Mouse (Mus musculus) gastrocnemius, postnatal 10 days (tissue): ENCODE measurements around the gene Abhd12. TPM values are rescaled to one million over a fixed set of nuclear protein-coding genes. Genes with fewer than 3 reads are reported as not detected.

Source experiments
- DNase-seq: peaks from one replicate; pipeline ENCODE4 v3.0.0; 2021; ENCODE audit warnings: mixed read lengths
- total RNA-seq, 2 experiments: library from RNA; stranded (reverse); gene quantifications; 2 replicates each; pipeline ENCODE4 v1.2.3; 2021

Abhd12 gene
- total RNA-seq, 2 experiments from 2014 or later = 28.0 to 32.3 TPM

DNA sequence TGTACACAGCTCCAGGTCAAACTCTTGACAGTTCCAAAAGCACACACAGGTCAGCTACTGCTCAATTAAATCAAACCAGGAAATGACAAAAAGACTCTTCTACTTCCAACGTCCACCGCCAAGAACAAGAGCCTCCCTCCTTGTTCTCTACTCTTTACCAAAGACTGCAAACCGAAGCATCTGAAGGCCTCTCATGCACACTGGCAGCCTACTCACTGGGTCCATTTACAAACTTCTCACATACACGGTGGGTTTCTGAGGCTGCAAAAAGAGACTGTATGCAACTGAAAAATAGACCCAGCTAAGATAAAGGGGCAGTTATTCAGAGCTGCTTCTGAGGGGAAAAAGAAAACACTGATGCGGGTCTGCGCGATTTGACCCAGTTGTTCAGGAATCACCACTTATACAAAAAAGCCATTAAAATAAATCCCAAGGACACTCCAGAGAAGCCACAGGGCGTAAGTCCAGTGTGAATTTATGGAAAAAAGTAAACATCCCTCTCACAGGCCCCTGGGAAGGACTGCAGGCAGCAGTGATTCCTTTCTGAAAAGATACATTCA lies 57.0 kb downstream of the Abhd12 start:
- no peak for DNase-seq

GRCm38 (mm10) chr2:150844798-150845197 lies 59.7 kb downstream of the Abhd12 start:
- no peak for DNase-seq

GRCm38 (mm10) chr2:150842049-150842461 lies 62.5 kb downstream of the Abhd12 start:
- DNase-seq = no peak

DNA sequence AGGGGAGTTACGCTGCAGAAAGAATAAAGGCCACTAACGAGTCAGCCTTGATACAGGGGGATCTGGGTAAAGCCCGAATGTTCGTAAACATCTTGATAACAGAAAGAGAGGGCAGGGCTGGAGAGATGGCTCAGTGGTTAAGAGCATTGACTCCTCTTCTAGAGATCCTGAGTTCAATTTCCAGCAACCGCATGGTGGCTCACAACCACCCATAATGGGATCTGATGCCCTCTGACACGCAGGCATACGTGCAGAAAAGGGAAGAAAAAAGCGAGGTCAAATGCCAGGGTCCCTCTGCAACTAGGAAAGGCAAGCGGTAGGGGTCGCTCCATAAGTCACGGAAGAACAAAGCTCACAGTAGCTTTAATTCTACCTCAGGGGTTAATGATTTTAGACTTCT lies 63.4 kb downstream of the Abhd12 start:
- no peak for DNase-seq

GRCm38 (mm10) chr2:150839686-150840471 lies 64.7 kb downstream of the Abhd12 start:
- DNase-seq = no peak

DNA sequence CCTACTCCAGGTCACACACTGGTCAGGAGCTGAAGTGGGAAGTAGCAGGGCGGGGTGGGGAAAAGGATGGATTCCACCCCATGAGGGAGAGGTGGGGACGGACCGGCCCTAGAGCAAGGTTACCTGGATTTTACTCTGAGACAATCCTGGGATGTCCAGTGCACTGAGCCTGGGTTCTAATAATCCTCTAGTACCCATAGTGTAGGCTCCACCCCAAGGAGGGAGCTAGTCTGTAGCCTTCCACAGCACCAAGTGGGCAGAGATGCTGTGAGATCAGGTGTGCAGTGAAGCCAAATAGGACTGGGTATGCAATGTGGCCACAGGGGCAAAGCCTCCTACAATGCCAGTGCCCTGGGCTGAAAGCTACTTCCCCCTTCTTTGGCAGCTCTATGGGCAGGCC lies 66.8 kb downstream of the Abhd12 start:
- no peak for DNase-seq

DNA sequence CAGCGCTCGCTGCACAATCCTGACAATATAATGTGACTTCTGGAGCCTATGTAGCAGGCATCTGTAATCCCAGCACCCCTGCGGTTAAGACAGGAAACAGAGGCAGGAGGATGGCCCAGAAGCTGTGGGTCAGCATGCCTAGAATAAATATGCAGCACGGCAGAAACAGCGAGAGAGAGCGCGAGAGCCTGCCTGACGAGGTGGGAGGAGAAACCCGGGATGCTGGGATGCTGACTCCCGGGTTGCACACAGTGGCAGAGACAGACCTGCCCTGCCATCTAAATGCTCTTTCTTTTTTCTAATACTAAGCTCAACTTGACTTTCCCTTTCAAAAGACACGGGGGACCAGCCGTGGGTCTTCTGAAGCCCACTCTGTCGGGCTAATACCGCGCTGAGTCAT lies 67.6 kb downstream of the Abhd12 start:
- no peak for DNase-seq

- DNase-seq = no peak
Observed at GRCm38 (mm10) chr2:150835975-150836374, 68.6 kb downstream of the Abhd12 start.

DNA sequence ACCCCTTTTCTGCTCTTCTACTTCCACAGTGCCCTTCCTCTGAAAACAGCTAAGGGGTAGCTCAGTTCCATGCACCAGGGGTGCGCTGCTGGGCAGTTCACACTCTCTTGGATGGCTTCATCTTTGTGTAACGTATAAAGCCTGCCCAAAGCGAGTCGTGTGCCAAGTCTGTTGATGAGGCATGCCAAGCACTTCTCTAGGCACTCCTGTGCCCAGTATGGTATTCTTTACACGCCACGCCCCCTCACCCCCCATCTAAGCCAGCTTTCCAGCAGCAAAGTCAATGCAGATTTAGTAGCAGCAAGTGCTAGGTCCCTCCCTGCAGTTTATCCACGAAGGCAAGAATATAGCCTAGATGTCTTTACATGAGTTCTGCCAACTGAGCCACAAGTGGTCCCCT lies 69.9 kb downstream of the Abhd12 start:
- no peak for DNase-seq

GRCm38 (mm10) chr2:150832029-150832428 lies 72.5 kb downstream of the Abhd12 start:
- no peak for DNase-seq

DNA sequence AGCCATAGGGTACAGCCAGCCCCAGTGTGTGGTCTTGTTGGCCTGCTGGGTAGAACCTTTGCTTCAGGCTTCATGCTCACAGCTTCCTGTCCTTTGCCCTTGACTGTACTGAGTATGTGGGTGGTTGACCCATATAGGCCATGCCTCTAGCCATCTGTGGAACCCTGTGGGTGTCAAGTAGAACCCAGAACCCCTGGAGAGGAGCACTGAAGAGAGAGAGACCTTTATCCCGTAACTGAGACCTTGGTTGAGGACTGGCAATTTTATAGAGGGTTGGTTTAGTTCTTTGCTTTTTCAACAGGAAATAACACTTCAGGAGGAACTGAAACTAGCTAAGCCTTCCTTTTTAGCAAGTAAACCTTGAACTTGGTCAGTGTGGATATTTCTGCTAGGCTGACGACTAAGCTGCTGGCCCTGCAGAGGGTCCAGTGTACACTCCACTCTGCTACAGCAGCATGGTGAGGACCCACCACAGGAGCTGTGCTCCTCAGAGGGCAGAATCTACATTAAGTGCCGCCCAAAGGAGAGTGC lies 73.6 kb downstream of the Abhd12 start:
- DNase-seq = no peak

- no peak for DNase-seq
Observed at GRCm38 (mm10) chr2:150830011-150830410, 74.5 kb downstream of the Abhd12 start.

GRCm38 (mm10) chr2:150828654-150829053 lies 75.9 kb downstream of the Abhd12 start:
- DNase-seq = no peak

DNA sequence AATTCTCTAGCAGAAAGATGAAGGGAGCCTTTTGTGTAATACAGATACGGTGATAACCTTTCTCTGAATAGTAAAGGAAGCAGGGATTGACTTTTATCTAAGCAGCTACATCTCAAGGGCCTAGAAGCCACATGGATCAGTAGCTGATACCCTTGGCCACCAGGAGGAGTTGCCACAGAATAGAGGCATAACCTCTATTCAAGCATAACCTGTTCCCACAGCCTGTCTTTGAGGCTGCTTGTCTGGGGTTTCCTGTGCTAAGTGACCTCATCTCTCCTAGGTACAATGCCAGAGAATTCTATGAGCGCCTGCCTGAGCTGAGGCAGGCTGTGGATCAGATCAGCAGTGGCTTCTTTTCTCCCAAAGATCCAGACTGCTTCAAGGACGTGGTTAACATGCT lies 76.4 kb downstream of the Abhd12 start:
- DNase-seq = no peak

DNA sequence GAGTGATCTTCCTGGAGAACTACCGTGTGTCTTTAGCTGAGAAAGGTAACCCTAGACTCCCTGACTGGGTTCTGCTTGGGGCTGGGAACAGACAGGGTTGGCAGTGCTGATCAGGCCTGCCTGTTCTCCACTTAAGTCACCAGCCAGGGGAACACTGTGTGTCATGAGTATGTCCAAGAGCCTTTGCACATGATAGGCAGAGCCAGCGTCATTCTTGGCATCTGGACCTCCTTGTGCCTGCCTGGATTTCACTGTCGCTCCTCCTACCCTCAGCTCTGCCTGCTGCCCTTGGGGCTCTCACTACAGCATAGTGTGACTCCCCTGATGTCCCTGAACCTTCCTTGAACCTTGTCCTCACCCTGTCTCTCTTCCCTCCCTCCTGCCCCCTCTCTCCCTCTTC lies 78.1 kb downstream of the Abhd12 start:
- no peak for DNase-seq

DNA sequence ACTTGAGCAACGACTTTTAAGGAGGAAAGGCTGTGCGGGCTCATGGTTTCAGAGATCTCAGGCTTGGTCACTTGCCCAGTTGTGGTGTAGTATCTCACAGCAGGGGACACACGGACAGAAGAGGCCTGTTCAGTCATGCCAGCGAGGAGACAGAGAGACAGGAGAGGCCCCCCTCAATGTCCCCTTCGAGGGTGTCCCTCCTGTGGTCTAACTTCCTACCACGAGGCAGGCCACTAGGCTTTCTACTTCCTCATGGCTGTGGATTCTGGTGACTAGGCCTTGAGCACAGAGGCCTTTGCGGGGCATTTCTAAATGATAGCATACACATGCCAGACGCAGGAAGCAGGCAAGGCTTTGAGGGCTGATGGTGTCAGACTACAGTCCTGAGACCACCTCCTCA lies 81.6 kb downstream of the Abhd12 start:
- no peak for DNase-seq

DNA sequence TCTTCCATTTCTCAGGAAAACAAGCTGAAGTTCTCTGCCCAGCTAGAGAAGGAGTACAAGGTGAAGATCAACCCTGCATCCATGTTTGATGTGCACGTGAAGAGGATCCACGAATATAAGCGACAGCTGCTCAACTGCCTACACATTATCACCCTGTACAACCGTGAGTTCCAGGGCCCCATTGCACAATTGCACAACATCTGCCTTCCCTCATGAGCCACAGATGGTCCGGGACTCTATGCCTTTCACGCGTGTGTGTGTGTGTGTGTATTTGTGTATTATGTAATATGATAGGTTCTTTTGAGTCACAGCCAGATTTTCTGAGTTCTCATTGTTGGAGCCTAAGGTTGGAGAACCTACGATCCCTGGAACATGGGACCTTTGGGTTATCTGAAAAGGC lies 83.8 kb downstream of the Abhd12 start:
- no peak for DNase-seq

- DNase-seq = no peak
Observed at GRCm38 (mm10) chr2:150818742-150819141, 85.8 kb downstream of the Abhd12 start.

DNA sequence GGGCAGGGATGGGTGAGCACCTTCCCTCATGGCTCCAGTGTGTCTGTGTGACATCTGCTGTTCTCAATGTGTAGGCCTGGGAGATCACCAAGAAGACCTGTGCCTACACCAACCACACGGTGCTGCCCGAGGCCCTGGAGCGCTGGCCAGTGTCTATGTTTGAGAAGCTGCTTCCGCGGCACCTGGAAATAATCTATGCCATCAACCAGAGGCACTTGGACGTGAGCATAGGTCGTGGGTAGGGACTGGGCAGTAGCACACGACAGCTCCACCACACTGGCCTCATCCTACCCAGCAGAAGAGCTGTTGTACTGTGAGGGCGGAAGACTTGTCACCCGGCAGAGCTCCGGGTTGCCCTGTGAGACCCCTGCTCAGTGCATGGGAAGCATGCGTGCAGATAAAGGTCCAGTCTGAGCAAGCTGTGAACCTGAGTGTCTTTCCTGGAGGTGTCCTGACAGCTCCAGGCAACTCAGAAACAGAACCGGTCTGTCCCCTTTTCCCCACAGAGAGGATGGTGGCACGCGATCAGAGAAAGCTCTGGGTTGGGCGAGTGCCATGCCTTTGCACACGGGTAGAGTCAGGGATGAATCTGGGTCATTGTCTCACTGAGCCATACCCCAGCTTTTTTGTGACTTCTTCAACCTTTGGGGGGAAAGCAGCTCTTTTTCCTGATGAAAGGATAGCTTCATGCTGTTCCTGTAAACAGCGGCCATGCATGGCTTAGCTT lies 87.7 kb downstream of the Abhd12 start:
- DNase-seq = no peak

DNA sequence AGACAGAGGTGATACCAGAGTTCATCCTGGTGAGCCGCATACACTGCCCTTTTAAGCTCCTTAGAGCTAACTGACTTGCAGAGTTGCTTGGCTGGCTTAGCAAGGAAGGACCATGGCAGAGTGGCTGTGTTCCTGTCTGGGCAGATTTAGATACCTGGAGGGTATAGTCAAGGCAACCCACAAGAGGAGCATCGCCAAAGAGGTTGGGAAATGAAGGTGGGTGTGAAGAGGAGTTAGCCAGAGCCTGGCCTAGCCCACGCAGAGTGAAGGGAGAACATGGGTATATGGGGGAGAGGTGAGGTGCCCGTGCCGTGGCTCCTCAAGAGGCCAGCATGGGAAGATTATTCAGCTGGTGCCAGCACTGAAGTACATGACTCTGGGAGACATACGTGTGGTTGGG lies 91.7 kb downstream of the Abhd12 start:
- DNase-seq = no peak

DNA sequence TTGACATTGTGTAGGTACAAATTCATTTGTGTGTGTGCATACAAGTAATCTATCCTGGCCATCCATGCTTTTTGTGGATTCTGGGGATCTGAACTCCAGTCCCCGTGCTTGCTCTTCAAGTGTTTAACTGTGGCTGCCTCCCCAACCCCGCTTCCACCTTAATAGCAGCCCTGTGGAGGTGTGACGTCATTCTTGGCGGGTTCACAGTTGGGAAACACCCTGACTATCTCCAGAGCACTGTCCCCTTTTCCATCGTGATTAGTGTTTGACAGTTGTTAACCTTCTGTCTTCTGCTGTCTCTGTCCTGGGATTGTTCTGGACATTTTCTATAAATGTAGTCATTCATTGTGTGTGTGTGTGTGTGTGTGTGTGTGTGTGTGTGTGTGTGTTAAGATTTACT lies 93.9 kb downstream of the Abhd12 start:
- no peak for DNase-seq

DNA sequence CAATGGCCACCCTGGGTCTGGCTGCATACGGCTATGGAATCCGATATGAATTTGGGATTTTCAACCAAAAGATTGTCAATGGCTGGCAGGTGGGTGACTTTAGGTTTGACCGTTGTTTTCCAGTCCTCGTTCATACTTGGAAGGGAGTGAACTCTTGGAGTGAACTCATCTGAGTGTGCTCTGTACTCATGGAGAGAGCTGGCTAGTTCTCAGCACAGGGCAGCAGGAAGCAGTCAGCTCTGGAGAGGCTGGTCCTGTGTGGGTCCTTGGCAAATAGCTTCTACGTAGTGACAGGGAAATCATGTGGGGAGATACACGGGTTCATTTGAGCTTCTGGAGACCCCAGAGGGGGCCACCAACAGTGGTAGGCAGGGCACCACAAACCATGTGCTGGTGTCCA lies 95.7 kb downstream of the Abhd12 start:
- DNase-seq = no peak

- DNase-seq = no peak
Observed at GRCm38 (mm10) chr2:150808381-150808780, 96.2 kb downstream of the Abhd12 start.
